Mouse (Mus musculus) naive thymus-derived CD4-positive, alpha-beta T cell, adult 5 months (primary cell): ENCODE measurements around the gene Zfp286. TPM values are rescaled to one million over a fixed set of nuclear protein-coding genes. Genes with fewer than 3 reads are reported as not detected.

ENCODE experiments used
- polyA plus RNA-seq: library from polyadenylated mRNA; unstranded; fragments of 100-300 nt; shearing (Covaris generic); gene quantifications from one replicate; pipeline ENCODE4 v1.2.1, GENCODE M21; 2017

Zfp286 gene
- 0.93 TPM for polyA plus RNA-seq

DNA sequence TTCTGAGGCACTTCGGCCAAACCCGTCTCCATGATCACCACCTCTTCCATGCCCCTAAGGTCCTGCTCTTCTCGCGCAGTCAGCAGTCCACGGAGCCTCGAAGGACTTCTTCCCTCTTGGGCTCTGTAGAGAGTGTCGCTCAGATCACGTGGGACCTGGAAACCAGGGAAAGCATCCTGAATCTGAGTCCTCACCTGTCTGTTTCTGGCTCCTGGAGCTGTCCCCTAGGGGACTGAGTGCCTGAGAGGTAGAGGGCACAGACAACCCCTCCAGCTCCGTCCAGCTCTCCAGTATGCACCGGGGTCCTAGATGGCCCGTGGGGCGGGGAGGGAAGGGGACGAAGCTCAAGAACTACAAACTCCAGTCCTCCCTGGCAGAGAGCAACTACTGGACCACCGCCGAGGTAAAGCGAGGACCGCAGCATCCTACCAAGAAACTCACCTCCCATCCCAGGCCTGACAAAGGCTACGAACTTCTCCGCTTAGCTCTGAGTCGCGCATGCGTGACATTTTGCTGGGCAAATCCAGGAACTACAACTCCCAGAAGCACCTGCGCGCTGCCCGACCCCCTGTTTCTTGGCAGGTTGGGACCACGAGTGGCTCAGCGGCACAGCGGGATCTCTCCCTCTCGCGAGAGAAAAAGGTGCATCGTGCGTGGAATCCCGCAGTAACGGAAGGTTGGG lies at the start of gene Zfp286:
Zfp286 (minus strand) TSS at position 528 of the 682 bp plus-strand sequence.

DNA sequence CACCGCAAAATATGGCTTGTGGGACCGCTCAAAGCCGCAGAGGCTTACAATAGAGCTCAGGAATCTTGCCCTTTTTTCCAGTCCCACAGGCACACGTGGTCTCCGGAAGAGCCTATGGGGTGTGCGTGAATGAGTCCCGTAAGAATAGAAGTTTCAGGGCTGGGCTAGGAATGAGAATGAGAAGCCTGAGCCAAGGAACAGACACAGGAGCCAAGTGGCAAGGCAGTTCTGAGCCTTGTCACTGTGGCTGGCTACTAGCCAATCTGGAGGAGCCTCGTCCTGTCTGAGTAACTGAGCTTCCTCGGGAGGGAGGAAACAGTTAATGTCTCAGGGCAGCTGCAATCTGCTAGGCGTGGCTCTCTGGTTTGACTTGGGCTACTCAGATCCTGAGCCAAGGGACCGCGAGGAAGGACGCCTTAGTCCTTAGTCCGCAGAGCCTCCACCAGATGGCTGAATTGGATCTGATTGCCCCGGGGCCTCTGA lies 30.8 kb upstream of the Zfp286 start, which contains the start of gene Trim16:
Trim16 (plus strand) TSS at position 173 of the 483 bp plus-strand sequence.

DNA sequence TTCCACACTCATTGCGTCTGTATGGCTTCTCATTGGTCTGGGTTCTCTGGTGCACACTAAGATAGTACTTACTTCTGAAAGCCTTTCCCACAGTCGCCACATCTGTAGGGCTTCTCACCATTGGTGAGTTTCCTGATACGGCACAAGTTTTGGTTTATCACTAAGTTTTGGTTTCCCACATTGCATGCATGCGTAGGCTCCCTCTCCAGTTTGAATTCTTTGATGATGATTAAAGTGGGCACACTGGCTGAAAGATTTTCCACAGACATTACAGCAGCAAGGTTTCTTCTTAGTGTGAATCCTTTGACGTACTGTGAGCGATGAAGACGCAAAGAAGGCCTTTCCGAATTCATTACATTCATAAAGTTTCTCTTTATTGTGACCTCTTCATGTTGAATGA lies 36.5 kb downstream of the Zfp286 start, which contains the start of gene Gm10428:
Gm10428 (plus strand) TSS at position 321 of the 400 bp plus-strand sequence.

DNA sequence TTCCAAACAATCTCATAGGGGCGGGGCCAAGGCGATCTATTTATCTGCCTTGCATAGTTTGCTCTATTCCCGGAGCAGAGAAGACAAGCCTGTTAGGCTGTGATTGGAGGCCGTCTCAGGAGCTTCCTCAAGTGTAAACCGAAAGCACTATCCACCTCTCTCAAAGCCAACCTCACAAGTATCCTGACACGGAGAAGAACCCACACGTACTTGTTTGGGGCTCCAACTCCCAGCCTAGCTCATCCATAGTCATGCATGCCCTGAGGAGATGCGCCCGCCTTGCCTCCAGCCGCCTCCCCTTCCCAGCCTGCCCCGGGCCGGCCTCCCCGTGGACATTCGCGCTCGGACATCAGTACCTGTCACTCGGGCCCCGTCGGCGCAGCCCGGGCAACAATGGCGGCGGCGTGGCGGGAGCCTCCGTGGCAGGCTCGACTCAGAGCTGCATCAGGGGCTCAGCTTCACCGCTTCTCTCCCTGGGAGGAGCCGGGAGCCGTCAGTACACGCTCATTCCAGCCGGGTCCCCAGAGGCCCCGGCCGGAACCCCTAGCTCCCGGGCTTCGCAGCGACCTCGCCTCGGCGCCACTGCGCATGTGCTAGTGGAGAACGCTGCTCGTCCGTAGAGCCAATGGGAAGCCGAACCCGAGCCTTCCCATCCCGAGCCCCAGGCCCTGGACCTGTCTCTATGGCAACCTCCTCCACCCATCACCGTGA lies 57.8 kb downstream of the Zfp286 start, which contains the start of gene Zfp287:
Zfp287 (minus strand) TSS at position 595 of the 711 bp plus-strand sequence.

Other genes starting within 250 kb of the Zfp286 start
- gene Ubb, start 238.3 kb downstream of the Zfp286 start, polyA plus RNA-seq: 2,504 TPM
- gene Trpv2, start 215.0 kb downstream of the Zfp286 start, polyA plus RNA-seq: 38.1 TPM
- gene Lrrc75a, start 140.9 kb downstream of the Zfp286 start, polyA plus RNA-seq: 2.7 TPM
- 12.7 TPM for gene Mmgt2, start 140.8 kb downstream of the Zfp286 start, polyA plus RNA-seq
- gene Zfp287, start 57.6 kb downstream of the Zfp286 start, polyA plus RNA-seq: 20.1 TPM
- gene Gm10428, start 36.4 kb downstream of the Zfp286 start, polyA plus RNA-seq: not detected
- gene Trim16, start 30.8 kb upstream of the Zfp286 start, polyA plus RNA-seq: 2.0 TPM
- gene Fbxw10, start 57.6 kb upstream of the Zfp286 start, polyA plus RNA-seq: 3.5 TPM
- 29.3 TPM for gene Tvp23b, start 90.0 kb upstream of the Zfp286 start, polyA plus RNA-seq
- not detected for gene Cdrt4, start 161.7 kb upstream of the Zfp286 start, polyA plus RNA-seq